Mouse (Mus musculus): Measurements from ENCODE around the gene Garnl3.

Gene Garnl3

GRCm38 (mm10) chr2:32969326-32969725 lies 162.1 kb downstream of the Garnl3 start:
- no peak for DNase-seq (ENCODE audit: low spot score)

- DNase-seq (ENCODE audit: low spot score) = no peak
Measured at GRCm38 (mm10) chr2:32968024-32968614, 163.3 kb downstream of the Garnl3 start.

GRCm38 (mm10) chr2:32966689-32967631 lies 164.5 kb downstream of the Garnl3 start:
- peak; percentile 84 for DNase-seq (ENCODE audit: low spot score)

GRCm38 (mm10) chr2:32966184-32966688 lies 165.2 kb downstream of the Garnl3 start:
- no peak for DNase-seq (ENCODE audit: low spot score)

- DNase-seq (ENCODE audit: low spot score) = no peak
Measured at GRCm38 (mm10) chr2:32965511-32966183, 165.8 kb downstream of the Garnl3 start.

- DNase-seq (ENCODE audit: low spot score) = no peak
Measured at GRCm38 (mm10) chr2:32964659-32965457, 166.6 kb downstream of the Garnl3 start.

- no peak for DNase-seq (ENCODE audit: low spot score)
Measured at GRCm38 (mm10) chr2:32963981-32964380, 167.5 kb downstream of the Garnl3 start.

- no peak for DNase-seq (ENCODE audit: low spot score)
Measured at GRCm38 (mm10) chr2:32963544-32963943, 167.9 kb downstream of the Garnl3 start.

- peak; percentile 76 for DNase-seq (ENCODE audit: low spot score)
Measured at GRCm38 (mm10) chr2:32962875-32963220, 168.6 kb downstream of the Garnl3 start.

- DNase-seq (ENCODE audit: low spot score) = no peak
Measured at GRCm38 (mm10) chr2:32962062-32962874, 169.2 kb downstream of the Garnl3 start.

GRCm38 (mm10) chr2:32961192-32961995 lies 170.1 kb downstream of the Garnl3 start, which contains the start of the genes Rpl12 and Lrsam1:
Gene Rpl12, plus strand, starts transcription at chr2:32961559.
Gene Lrsam1, minus strand, starts transcription at chr2:32961614.
- peak; percentile 94 for DNase-seq (ENCODE audit: low spot score)

- DNase-seq (ENCODE audit: low spot score) = no peak
Measured at GRCm38 (mm10) chr2:32960273-32960672, 171.2 kb downstream of the Garnl3 start.

- DNase-seq (ENCODE audit: low spot score) = no peak
Measured at GRCm38 (mm10) chr2:32957344-32957743, 174.1 kb downstream of the Garnl3 start.

- DNase-seq (ENCODE audit: low spot score) = no peak
Measured at GRCm38 (mm10) chr2:32954581-32954980, 176.9 kb downstream of the Garnl3 start.

- DNase-seq (ENCODE audit: low spot score) = no peak
Measured at GRCm38 (mm10) chr2:32947454-32947853, 184.0 kb downstream of the Garnl3 start.

GRCm38 (mm10) chr2:32940483-32940882 lies 191.0 kb downstream of the Garnl3 start:
- no peak for DNase-seq (ENCODE audit: low spot score)

- peak; percentile 50 for DNase-seq (ENCODE audit: low spot score)
Measured at GRCm38 (mm10) chr2:32939418-32939817, 192.0 kb downstream of the Garnl3 start.

GRCm38 (mm10) chr2:32938741-32939140 lies 192.7 kb downstream of the Garnl3 start:
- no peak for DNase-seq (ENCODE audit: low spot score)
